Mouse (Mus musculus) brain, embryonic 14.5 days (tissue): ENCODE measurements around the gene Erp27. TPM values are rescaled to one million over a fixed set of nuclear protein-coding genes. Genes with fewer than 3 reads are reported as not detected.
"Not testable (repeated sequence)": the region's sequence is repeated elsewhere in the genome, so short reads cannot be mapped to it uniquely, and the experiment has no call there.

Experiments used
- DNase-seq: peaks from one replicate; pipeline ENCODE4 v3.0.0-alpha.2; 2011; ENCODE audit warnings: low read depth
- CTCF ChIP-seq: fragments of 200-500 bp; IDR thresholded peaks from 2 replicates; pipeline ENCODE4 v1.5.1; 2012; ENCODE audit warnings: inconsistent platforms, mild to moderate bottlenecking, moderate library complexity, borderline replicate concordance; ENCODE audit not compliant: insufficient read depth, insufficient read length; ENCODE audit errors: extremely low read depth
- POLR2A ChIP-seq: fragments of 200-500 bp; IDR thresholded peaks from 2 replicates; pipeline ENCODE4 v1.6.1; 2012; ENCODE audit warnings: mild to moderate bottlenecking, inconsistent platforms, borderline replicate concordance; ENCODE audit not compliant: poor library complexity, insufficient read depth, insufficient read length, severe bottlenecking; ENCODE audit errors: extremely low read depth
- polyA plus RNA-seq: library from polyadenylated mRNA; depleted of rRNA; stranded (reverse); fragments of >200 nt; gene quantifications from 2 replicates; pipeline ENCODE4 v1.2.3, GENCODE M21; 2012

The Erp27 gene
- polyA plus RNA-seq, 1 experiment: 0.21 TPM

DNA sequence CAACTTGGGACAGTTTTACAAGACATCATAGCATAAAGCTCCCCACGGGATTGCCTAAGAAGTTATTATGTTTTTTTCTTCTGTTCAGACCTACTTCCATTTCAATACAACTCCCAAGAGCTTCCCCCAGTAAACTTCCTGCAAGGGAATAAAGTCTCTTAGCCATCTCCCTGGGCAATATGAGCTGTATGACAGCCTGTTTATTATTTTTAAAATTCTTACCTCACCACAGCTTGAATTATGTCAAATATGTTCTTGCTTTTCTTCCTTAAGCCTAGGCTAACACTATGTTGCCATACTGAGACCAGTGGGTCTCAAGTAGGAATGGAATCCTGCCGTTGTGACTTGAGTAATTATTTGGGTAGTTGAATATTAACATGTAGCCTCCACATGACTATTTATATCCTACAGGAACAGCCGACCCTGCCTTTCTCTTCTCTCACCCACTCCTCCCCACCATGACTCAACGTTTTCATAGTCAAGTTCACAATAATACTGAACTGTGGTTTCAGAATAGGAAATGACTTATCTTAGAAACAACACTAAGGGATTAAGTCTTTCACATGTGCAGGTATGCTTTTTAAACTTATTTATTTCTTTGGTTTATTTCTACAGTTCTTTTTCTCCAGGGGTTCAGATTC lies 21.5 kb downstream of the Erp27 start:
- TF ChIP-seq CTCF (no peak), POLR2A (no peak)
- no peak for DNase-seq

GRCm38 (mm10) chr6:136898954-136899353 lies 23.0 kb downstream of the Erp27 start:
- no peak for TF ChIP-seq POLR2A
- no peak for DNase-seq

- TF ChIP-seq POLR2A: no peak
- TF ChIP-seq CTCF: no peak
- no peak for DNase-seq
Measured at GRCm38 (mm10) chr6:136898222-136898621, 23.8 kb downstream of the Erp27 start.

DNA sequence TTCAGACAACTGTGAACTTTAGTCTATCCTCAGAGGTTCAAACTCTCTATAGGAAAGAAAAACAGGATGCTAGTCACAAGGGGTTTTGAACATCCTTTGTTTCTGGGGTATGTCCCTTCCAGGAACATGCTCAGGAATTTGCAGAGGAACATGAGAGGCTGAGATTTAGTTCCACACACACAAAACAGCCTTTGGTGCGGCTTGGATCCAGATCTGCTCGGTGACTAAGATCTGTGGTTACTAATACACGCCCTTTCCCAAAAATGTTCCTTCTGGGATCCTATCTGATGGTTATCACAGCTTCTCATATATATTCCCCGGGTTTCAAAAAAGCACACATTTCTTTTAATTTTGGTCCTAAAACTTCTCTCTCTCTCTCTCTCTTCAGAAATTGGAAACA lies 24.2 kb downstream of the Erp27 start:
- no peak for TF ChIP-seq POLR2A
- no peak for TF ChIP-seq CTCF
- DNase-seq: no peak

GRCm38 (mm10) chr6:136894532-136895339 lies 27.2 kb downstream of the Erp27 start:
- TF ChIP-seq POLR2A (no peak), CTCF (no peak)
- DNase-seq: no peak

GRCm38 (mm10) chr6:136892002-136892401 lies 30.0 kb downstream of the Erp27 start:
- TF ChIP-seq POLR2A (no peak), CTCF (no peak)

GRCm38 (mm10) chr6:136889554-136889953 lies 32.4 kb downstream of the Erp27 start:
- TF ChIP-seq POLR2A: no peak
- TF ChIP-seq CTCF: no peak
- DNase-seq: no peak

More at GRCm38 (mm10) chr6:136892002-136892401, 30.0 kb downstream of the Erp27 start:
- DNase-seq: no peak

DNA sequence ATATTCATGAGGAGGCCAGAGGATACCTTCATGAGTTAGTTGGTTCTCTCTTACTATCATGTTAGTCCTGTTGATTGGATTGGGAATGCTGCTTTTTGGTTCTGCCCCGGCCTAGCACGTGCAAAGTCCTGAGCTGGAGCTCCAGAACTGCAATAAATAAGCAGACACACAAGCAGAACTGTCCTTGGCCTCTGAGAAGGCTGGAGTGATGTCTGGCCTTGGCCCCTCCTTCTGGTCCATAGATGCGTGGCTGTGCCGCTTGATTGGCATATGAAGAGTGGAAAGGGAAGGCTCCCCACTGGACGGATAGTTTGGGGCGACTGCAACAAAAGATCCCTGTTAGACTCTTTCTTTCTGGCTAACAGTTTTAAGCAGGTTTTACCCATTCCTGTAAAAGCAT lies 32.9 kb downstream of the Erp27 start:
- no peak for DNase-seq
- TF ChIP-seq POLR2A (no peak), CTCF (no peak)

DNA sequence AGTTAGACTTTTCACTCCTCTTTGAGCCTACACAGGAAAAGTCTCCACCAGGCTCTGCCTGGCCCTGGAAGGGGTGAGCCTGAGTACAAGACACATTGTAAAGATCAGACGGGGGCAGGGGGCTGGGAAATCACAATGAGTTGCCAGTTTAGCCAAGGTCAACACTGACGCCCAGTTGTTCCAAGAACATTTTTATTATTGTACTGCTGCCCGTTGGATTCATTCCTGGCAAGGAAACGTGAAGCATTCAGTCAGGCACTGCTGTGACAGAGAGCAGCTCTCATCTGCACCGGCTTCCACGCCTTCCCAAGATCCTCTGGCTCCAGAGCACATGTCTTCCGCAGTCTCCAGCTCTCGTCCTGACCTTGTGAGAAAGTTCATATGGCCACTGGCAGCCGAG lies 34.1 kb downstream of the Erp27 start:
- no peak for TF ChIP-seq POLR2A
- TF ChIP-seq CTCF: no peak
- no peak for DNase-seq

DNA sequence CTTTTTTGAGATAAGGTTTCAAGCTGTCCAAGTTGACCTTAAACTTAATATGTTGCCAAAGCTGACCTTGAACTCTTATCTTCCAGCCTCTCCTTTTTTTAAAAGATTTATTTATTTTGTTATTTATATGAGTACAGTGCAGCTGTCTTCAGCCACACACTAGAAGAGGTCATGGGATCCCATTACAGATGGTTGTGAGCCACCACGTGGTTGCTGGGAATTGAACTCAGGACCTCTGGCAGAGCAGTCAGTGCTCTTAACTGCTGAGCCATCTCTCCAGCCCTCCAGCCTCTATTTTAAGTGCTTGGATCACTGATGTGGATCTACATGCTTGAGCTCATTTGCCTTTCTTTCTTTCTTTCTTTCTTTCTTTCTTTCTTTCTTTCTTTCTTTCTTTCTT lies 37.2 kb downstream of the Erp27 start:
- not testable (repeated sequence) for DNase-seq

GRCm38 (mm10) chr6:136883961-136884360 lies 38.0 kb downstream of the Erp27 start:
- no peak for DNase-seq
- TF ChIP-seq CTCF: no peak
- TF ChIP-seq POLR2A: no peak

DNA sequence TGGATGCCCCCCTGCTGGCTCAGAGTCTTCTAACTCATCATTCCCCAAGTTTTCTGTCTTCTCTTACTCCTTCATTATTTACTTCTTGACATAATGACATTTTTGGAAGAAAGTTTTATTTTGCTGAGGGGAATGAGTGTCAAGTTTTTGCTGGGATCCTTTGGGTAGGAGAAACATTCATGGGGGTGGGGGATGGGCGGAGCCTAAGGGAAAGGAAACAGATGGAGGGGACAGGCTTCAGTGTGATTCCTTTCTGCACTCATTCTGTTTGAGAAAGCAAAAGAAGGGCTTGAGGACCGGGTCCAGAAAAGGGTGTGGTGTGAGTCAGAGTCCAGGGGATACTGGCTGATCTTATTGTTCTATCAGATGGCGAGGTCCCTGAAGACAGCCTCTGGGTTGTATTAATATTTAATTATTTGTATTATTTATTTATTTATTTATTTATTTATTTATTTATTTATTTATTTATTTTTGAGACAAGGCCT lies 38.5 kb downstream of the Erp27 start:
- DNase-seq: no peak
- TF ChIP-seq CTCF (no peak), POLR2A (no peak)

DNA sequence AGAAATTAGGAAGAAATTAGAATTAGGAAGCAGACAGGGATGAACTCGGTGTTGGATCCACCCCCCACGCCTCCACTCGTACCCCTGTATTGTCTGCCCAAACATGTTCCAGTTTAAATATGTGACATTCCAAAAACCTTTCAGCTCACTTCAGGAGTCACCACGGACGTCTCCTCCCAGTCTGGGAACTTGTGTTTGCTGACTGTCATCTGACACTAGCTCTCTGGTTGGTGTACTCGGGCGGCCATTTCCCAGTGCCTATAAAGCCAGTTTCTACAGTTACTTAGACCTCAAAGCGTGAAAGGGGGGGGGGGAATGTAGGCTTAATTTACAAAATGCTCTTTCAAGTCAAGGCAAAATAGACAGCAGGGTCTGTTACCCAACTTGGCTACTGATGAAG lies 40.3 kb downstream of the Erp27 start:
- no peak for TF ChIP-seq CTCF
- TF ChIP-seq POLR2A: no peak
- DNase-seq: no peak

- DNase-seq: no peak
- TF ChIP-seq POLR2A: no peak
- no peak for TF ChIP-seq CTCF
Measured at GRCm38 (mm10) chr6:136875670-136876069, 46.3 kb downstream of the Erp27 start, which contains the start of gene Mgp. Gene Mgp, minus strand, starts transcription at chr6:136875823.
